Mouse (Mus musculus) testis, adult 2 months (tissue): ENCODE results near the gene Ctdnep1. TPM values are rescaled to one million over a fixed set of nuclear protein-coding genes. Genes with fewer than 3 reads are reported as not detected.
A peak's percentile ranks its signal among the peaks of the same experiment; 100 is the strongest.

ENCODE experiments used
- H3K27ac ChIP-seq: fragments of 200-500 bp; 2 replicates; pipeline ENCODE4 v1.5.1; 2012; ENCODE audit warnings: low read depth, low read length; ENCODE audit not compliant: control insufficient read depth, insufficient read depth
- H3K27me3 ChIP-seq: fragments of 200-500 bp; 2 replicates; pipeline ENCODE4 v1.6.1; 2012; ENCODE audit warnings: mild to moderate bottlenecking, low read length, moderate library complexity; ENCODE audit not compliant: control insufficient read depth, insufficient read depth
- H3K36me3 ChIP-seq: fragments of 200-500 bp; 2 replicates; pipeline ENCODE4 v1.6.1; 2012; ENCODE audit warnings: mild to moderate bottlenecking, low read length; ENCODE audit not compliant: control insufficient read depth, insufficient read depth
- H3K4me1 ChIP-seq: fragments of 200-500 bp; 2 replicates; pipeline ENCODE4 v1.6.1; 2012; ENCODE audit warnings: low read length; ENCODE audit not compliant: control insufficient read depth, insufficient read depth
- H3K4me3 ChIP-seq: fragments of 200-500 bp; 2 replicates; pipeline ENCODE4 v1.5.1; 2012; ENCODE audit warnings: low read depth, mild to moderate bottlenecking, low read length, moderate library complexity, mixed read lengths; ENCODE audit not compliant: control insufficient read depth
- CTCF ChIP-seq: fragments of 200-500 bp; IDR thresholded peaks from 2 replicates; pipeline ENCODE4 v1.5.1; 2012; ENCODE audit warnings: low read depth, mild to moderate bottlenecking, inconsistent platforms, low read length, moderate library complexity; ENCODE audit not compliant: control insufficient read depth, insufficient read depth, insufficient replicate concordance
- POLR2A ChIP-seq: fragments of 200-500 bp; IDR thresholded peaks from 2 replicates; pipeline ENCODE4 v1.6.1; 2012; ENCODE audit warnings: low read depth, mild to moderate bottlenecking, inconsistent platforms, low read length, moderate library complexity; ENCODE audit not compliant: control insufficient read depth
- polyA plus RNA-seq: library from polyadenylated mRNA; depleted of rRNA; stranded (reverse); fragments of >200 nt; gene quantifications from 2 replicates; pipeline ENCODE4 v1.2.3, GENCODE M21; 2012; rRNA removed

Ctdnep1 gene
- polyA plus RNA-seq: 120 and 137 TPM in 2 replicates

- Histone ChIP-seq H3K27me3 (no peaks in the 10 kb centered on the region), H3K4me1 (peaks cover 7% of the 10 kb centered on the region), H3K36me3 (peaks cover 3% of the 10 kb centered on the region), H3K27ac (peak within 1 kb of the TSS; percentile 86), H3K4me3 (peak within 1 kb of the TSS; percentile 91)
- no peak for TF ChIP-seq POLR2A
Observed at GRCm38 (mm10) chr11:69981141-69981762, at the start of gene Ctdnep1. Gene Ctdnep1, plus strand, starts transcription at chr11:69981156.

GRCm38 (mm10) chr11:69931769-69932168 is 49.2 kb upstream of the Ctdnep1 start:
- peaks cover 6% of the 10 kb centered on the region for H3K4me1 ChIP-seq
- H3K27ac ChIP-seq: no peak overlapping the region
- no peaks in the 10 kb centered on the region for H3K27me3 ChIP-seq
- H3K36me3 ChIP-seq: peaks cover 2% of the 10 kb centered on the region; the same call in 1 of the 2 replicates
- no peak for TF ChIP-seq POLR2A
- TF ChIP-seq CTCF: no peak
- no peak overlapping the region for H3K4me3 ChIP-seq

- TF ChIP-seq POLR2A: no peak
- TF ChIP-seq CTCF: no peak
Observed at GRCm38 (mm10) chr11:69932254-69932653, 48.7 kb upstream of the Ctdnep1 start.

GRCm38 (mm10) chr11:69933066-69933465 is 47.9 kb upstream of the Ctdnep1 start:
- H3K4me1 ChIP-seq: peaks cover 8% of the 10 kb centered on the region
- no peak overlapping the region for H3K4me3 ChIP-seq
- H3K27me3 ChIP-seq: no peaks in the 10 kb centered on the region
- no peak for TF ChIP-seq POLR2A
- no peak for TF ChIP-seq CTCF
- H3K36me3 ChIP-seq: peaks cover 2% of the 10 kb centered on the region; the same call in 1 of the 2 replicates
- no peak overlapping the region for H3K27ac ChIP-seq

More at GRCm38 (mm10) chr11:69932254-69932653, 48.7 kb upstream of the Ctdnep1 start:
- H3K27ac ChIP-seq: no peak overlapping the region
- no peaks in the 10 kb centered on the region for H3K27me3 ChIP-seq
- H3K36me3 ChIP-seq: peaks cover 2% of the 10 kb centered on the region; the same call in 1 of the 2 replicates
- H3K4me1 ChIP-seq: peaks cover 8% of the 10 kb centered on the region
- no peak overlapping the region for H3K4me3 ChIP-seq

- Histone ChIP-seq H3K4me3 (peak overlapping the region; percentile 81), H3K4me1 (peaks cover 8% of the 10 kb centered on the region), H3K36me3 (peaks cover 2% of the 10 kb centered on the region; the same call in 1 of the 2 replicates), H3K27me3 (no peaks in the 10 kb centered on the region), H3K27ac (peak overlapping the region; percentile 98)
- TF ChIP-seq POLR2A (0 out of 2 replicates have a peak, but pooled peaks have one; percentile 40), CTCF (peak; percentile 87)
Observed at GRCm38 (mm10) chr11:69934169-69934568, 46.8 kb upstream of the Ctdnep1 start.

GRCm38 (mm10) chr11:69934681-69935080 is 46.3 kb upstream of the Ctdnep1 start:
- TF ChIP-seq CTCF (no peak), POLR2A (no peak)
- Histone ChIP-seq H3K27me3 (no peaks in the 10 kb centered on the region), H3K4me1 (peaks cover 8% of the 10 kb centered on the region), H3K36me3 (peaks cover 2% of the 10 kb centered on the region; the same call in 1 of the 2 replicates), H3K27ac (peak overlapping the region; percentile 98), H3K4me3 (peak overlapping the region; percentile 91)

GRCm38 (mm10) chr11:69935137-69935879 is 45.6 kb upstream of the Ctdnep1 start, which contains the start of gene Ybx2:
Gene Ybx2, plus strand, starts transcription at chr11:69935796.
- peak within 1 kb of the TSS; percentile 91 for H3K4me3 ChIP-seq
- H3K27ac ChIP-seq: peak within 1 kb of the TSS; percentile 98
- H3K27me3 ChIP-seq: no peaks in the 10 kb centered on the region
- H3K36me3 ChIP-seq: peaks cover 2% of the 10 kb centered on the region; the same call in 1 of the 2 replicates
- TF ChIP-seq CTCF: no peak
- peak; percentile 59; the same call in 1 of the 2 replicates for TF ChIP-seq POLR2A
- H3K4me1 ChIP-seq: peaks cover 6% of the 10 kb centered on the region
